Mouse (Mus musculus) lung, adult 2 months (tissue): Measurements from ENCODE around the gene Prph. TPM values are rescaled to one million over a fixed set of nuclear protein-coding genes. Genes with fewer than 3 reads are reported as not detected.
A peak's percentile ranks its signal among the peaks of the same experiment; 100 is the strongest.

Experiments
- DNase-seq: peaks from one replicate; pipeline ENCODE4 v3.0.0; 2022
- H3K4me1 ChIP-seq: fragments of 200-500 bp; 2 replicates; pipeline ENCODE4 v1.6.1; 2011; ENCODE audit warnings: low read length; ENCODE audit not compliant: control insufficient read depth, insufficient read depth
- H3K4me3 ChIP-seq: fragments of 200-500 bp; replicated peaks from 2 replicates; pipeline ENCODE3; 2011; ENCODE audit warnings: low read depth, mild to moderate bottlenecking, control low read depth, low read length; ENCODE audit errors: extremely low read depth
- CTCF ChIP-seq: fragments of 200-500 bp; IDR thresholded peaks from 2 replicates; pipeline ENCODE4 v1.5.1; 2011; ENCODE audit warnings: mild to moderate bottlenecking, low read length, control low read depth; ENCODE audit not compliant: insufficient read depth
- POLR2A ChIP-seq: fragments of 200-500 bp; IDR thresholded peaks from 2 replicates; pipeline ENCODE4 v1.6.1; 2011; ENCODE audit warnings: low read depth, mild to moderate bottlenecking, control low read depth, low read length, borderline replicate concordance; ENCODE audit errors: extremely low read depth
- WGBS: fragments of 180-500 bp; shearing (Covaris S2); methylation state at CpG from one replicate; pipeline ENCODE4 v1.1.7; 2018; 5-methylcytosine and 5-hydroxymethylcytosine counted together
- polyA plus RNA-seq: library from polyadenylated mRNA; depleted of rRNA; stranded (reverse); fragments of >200 nt; gene quantifications from 2 replicates; pipeline ENCODE4 v1.2.3, GENCODE M21; 2012

Gene Prph
- polyA plus RNA-seq, 1 experiment, result 1.0 TPM

- H3K4me1 ChIP-seq, result 0 out of 2 replicates have a peak, but pooled peaks cover 2% of the 10 kb centered on the region
- no peak overlapping the region for H3K4me3 ChIP-seq
- peak; percentile 76 for TF ChIP-seq CTCF
- TF ChIP-seq POLR2A, result no peak
- peak; percentile 41 for DNase-seq
- 63% methylated on average over 9 of the region's 9 CpGs for WGBS
These were observed 28.3 kb downstream of the Prph start for GRCm38 (mm10) chr15:99083258-99083657.

DNA sequence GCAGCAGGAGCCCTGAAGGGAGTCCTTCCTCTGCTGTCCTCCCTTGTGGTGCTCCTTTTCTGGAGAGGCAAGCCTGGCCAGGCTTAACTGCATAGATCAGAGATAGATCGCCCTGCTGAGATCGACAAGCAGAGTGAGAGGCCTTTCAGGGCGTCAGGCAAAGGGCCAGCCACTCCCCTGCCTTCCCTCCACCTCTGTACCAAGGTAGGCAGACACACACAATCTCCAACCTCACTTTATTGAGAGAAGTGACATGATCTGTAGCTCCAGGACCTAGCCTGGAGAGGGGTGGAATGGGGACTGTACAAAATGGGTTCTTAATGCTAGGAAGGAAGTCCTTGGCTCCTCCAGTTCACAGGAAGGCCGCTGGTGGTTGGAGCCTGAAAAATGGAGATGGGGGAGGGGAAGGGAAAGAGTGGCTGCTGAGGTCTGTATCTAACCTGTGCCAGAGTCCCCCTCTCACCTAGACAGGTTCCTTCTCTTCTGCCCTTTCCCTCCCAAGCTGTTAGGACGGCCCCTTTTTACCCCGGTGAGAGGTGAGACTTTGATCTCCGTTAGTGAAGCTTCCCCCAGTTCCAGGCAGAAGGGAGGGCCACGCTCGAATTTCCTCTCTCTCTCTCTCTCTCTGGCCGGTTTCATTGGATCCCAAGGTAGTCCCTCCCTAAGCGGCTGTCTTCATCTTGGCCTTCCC, 29.0 kb downstream of the Prph start:
- no peak overlapping the region for H3K4me3 ChIP-seq
- TF ChIP-seq CTCF (no peak), POLR2A (no peak)
- 18% methylated on average over 11 of the region's 11 CpGs for WGBS
- DNase-seq, result no peak
- 0 out of 2 replicates have a peak, but pooled peaks cover 2% of the 10 kb centered on the region for H3K4me1 ChIP-seq

- no peak overlapping the region for H3K4me3 ChIP-seq
- WGBS, result 39% methylated on average over 19 of the region's 19 CpGs
- H3K4me1 ChIP-seq, result 0 out of 2 replicates have a peak, but pooled peaks cover 2% of the 10 kb centered on the region
- TF ChIP-seq CTCF, result no peak
- no peak for TF ChIP-seq POLR2A
- DNase-seq, result no peak
These were observed 29.6 kb downstream of the Prph start for GRCm38 (mm10) chr15:99084618-99085017.

GRCm38 (mm10) chr15:99085997-99086396, 31.0 kb downstream of the Prph start:
- H3K4me3 ChIP-seq, result no peak overlapping the region
- DNase-seq, result no peak
- TF ChIP-seq CTCF (no peak), POLR2A (no peak)
- 96% methylated on average over 4 of the region's 4 CpGs for WGBS
- 0 out of 2 replicates have a peak, but pooled peaks cover 2% of the 10 kb centered on the region for H3K4me1 ChIP-seq

DNA sequence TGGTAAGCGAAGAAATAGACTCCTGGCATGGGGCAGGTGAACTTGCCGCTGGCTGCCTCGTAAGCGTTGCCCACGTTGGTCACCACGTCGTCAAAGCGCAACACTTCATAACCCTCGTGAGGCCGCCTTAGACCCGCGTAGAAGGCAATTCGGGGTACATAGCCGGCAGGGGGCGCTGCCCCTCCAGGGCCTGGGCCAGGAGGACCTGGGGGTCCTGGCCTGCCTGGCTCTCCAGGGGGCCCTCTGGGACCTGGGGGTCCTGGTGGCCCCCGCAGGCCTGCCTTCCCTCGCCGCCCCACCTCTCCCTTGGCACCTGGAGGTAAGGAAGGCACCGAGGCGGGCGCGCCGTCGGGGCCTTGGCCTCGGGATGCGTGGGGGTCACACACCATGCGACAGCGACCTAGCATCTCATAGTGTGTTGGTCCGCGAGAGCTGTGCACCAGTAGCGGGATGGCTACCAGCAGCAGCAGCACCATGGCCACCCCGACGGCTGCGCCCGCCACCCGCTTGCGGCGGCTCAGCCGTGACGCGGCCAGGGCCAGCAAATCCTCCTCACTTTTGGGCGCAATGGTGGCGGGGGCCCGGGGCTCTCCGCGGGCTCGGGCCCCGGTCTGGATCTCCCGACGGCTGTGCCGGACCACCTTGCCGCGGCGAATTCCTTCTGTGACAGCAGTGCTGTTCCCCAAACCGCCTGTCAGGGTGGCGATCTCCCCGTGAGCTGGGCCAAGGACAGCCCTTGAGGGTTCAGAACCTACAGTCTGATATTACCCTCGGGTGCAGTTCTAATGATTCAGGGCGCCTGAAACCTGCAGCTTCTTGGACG, 32.5 kb downstream of the Prph start, which contains the start of gene C1ql4:
Gene C1ql4, minus strand, starts transcription at position 565 of the 823 bp plus-strand sequence.
- H3K4me3 ChIP-seq, result no peak within 1 kb of the TSS

DNA sequence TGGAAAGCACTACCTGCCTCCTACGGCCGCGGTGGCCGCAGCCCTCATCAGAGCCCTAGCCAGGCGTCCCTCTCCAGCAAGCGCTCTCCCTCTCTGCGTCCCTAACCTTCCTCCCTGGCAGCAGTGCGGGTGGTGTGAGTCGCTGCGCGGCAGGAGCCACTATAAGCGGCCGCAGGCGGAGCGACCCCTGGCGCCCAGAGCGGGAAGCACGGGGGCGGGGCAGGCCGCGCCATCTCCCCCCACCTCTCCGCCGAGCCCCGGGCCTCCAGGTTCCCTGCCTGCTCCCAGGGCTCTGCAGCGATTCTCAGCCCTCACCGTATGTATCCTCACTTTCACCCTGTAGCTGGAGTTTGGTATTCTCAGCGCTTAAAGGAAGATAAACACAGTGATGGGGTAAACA, 33.3 kb downstream of the Prph start:
- WGBS, result under 1% methylated on average over 27 of the region's 27 CpGs
- peak; percentile 47 for TF ChIP-seq CTCF
- no peak for TF ChIP-seq POLR2A

More for the DNA sequence above, 32.5 kb downstream of the Prph start, which contains the start of gene C1ql4:
- TF ChIP-seq CTCF (peak; percentile 20; the same call in 1 of the 2 replicates), POLR2A (no peak)
- WGBS, result 11% methylated on average over 60 of the region's 60 CpGs
- H3K4me1 ChIP-seq, result 0 out of 2 replicates have a peak, but pooled peaks cover 2% of the 10 kb centered on the region
- peak; percentile 36 for DNase-seq

DNA sequence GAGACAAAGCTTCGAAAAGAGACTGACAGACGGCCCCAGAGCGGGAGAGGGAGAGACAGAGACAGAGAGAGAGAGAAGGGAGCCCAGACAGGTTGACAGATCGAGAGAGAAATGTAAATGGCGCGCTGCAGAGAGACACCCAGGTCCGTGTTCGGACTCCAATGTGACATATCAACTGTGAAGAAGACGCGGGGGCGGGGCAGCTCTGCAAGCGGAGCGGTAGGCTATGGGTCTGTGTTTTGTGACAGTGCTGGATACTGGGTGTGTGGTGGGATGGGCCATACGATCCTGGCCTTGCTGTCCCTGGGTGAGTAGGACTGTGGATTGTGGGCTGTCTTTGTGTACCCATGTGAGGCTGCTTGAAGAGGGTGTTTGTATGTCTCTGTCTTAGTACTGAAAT, 34.1 kb downstream of the Prph start:
- peaks cover 4% of the 10 kb centered on the region; the same call in 1 of the 2 replicates for H3K4me1 ChIP-seq
- TF ChIP-seq POLR2A (no peak), CTCF (no peak)
- 26% methylated on average over 14 of the region's 14 CpGs for WGBS
- no peak overlapping the region for H3K4me3 ChIP-seq
- DNase-seq, result no peak

More for the DNA sequence above, 33.3 kb downstream of the Prph start:
- Histone ChIP-seq H3K4me3 (no peak overlapping the region), H3K4me1 (0 out of 2 replicates have a peak, but pooled peaks cover 2% of the 10 kb centered on the region)
- DNase-seq, result peak; percentile 75

GRCm38 (mm10) chr15:99092870-99093269, 37.9 kb downstream of the Prph start, which contains the start of gene Dnajc22:
Dnajc22 (plus strand) TSS chr15:99093170.
- 68% methylated on average over 8 of the region's 8 CpGs for WGBS

More at GRCm38 (mm10) chr15:99092870-99093269, 37.9 kb downstream of the Prph start, which contains the start of gene Dnajc22:
- peaks cover 11% of the 10 kb centered on the region for H3K4me1 ChIP-seq
- DNase-seq, result no peak
- peak within 1 kb of the TSS; percentile 5 for H3K4me3 ChIP-seq
- TF ChIP-seq POLR2A, result no peak
- no peak for TF ChIP-seq CTCF
